Mouse (Mus musculus): Measurements from ENCODE around the gene Dnajc16. TPM values are rescaled to one million over a fixed set of nuclear protein-coding genes. Genes with fewer than 3 reads are reported as not detected.
"Not testable (repeated sequence)": the region's sequence is repeated elsewhere in the genome, so short reads cannot be mapped to it uniquely, and the experiment has no call there.

The Dnajc16 gene
- total and polyA plus RNA-seq, 2 experiments from 2014 or later = 6.1 to 17.5 TPM

DNA sequence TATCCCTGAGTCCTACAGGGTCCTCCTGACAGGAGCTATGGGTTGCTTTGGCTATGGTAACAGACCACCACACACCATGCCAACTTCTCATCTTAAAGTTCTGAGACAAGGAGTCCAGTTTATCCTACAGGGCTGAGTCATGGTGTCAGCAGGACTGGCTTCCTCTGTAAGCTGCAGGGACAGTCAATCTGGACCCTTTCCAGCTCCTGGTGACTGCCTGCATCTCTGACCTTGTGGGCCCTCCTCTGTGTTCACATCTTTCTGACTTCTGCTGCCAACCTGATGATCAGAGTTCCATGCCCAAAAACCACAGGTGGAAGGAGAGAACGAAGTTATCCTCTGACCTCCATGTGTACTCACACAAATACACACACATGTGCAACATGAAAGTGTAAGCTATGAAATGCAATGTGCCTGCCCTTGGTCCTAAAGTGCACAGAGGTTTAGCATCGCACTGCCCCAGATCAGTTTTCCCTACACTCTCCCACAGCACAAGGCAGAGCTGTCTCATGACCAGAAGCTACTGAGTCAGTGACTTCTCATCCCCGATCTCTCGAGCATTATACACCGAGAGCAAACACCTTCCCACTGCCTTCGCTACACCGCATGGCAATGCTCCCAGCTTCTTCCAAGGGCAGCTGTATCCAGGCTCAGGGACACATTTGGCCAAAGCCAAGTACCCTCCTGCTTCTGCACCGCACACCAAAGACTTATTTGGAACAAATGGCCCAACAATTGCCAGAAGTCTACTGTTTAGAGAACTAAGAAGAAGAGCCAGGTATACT is 9.3 kb downstream of the Dnajc16 start:
- no peak for TF ChIP-seq CTCF (IDR thresholded peaks at IDR 0.05; ENCODE audit: low read depth)
- Histone ChIP-seq H3K9ac (replicated peaks; ENCODE audit: low read length) (no peak overlapping the region), H3K36me3 (ENCODE audit: insufficient read depth, low read length) (peaks cover 50% of the 10 kb centered on the region), H3K9me3 (ENCODE audit: low read length) (no peaks in the 10 kb centered on the region), H3K27ac (no peak overlapping the region), H3K4me3 (ENCODE audit: low read length) (no peak overlapping the region), H3K4me2 (ENCODE audit: low read depth, low read length) (no peak overlapping the region), H3K4me1 (ENCODE audit: insufficient read depth, low read length) (no peaks in the 10 kb centered on the region), H3K27me3 (ENCODE audit: insufficient read depth, low read length) (no peaks in the 10 kb centered on the region)
- no peak for ATAC-seq
- 94% methylated on average over 8 of the region's 8 CpGs for WGBS
- no peak for DNase-seq (ENCODE audit: low spot score)

DNA sequence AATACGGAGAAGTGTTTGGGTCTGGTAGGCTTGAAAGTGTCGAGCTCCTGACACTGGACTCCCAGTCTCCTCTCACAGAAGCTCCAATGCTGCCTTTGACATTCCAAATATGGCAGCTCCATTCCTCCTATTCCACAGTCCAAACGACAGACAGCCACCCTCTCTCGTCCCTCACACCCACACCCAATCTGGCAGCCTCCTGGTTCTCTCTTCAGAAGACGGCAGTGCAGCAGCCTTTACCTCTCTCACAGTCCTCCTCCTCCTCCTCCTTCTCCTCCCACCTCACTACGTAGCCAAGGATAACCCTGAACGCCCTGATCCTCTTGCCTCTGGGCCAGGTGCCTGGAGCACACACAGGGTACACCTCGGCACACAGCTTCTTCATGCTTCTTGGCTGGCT is 10.9 kb downstream of the Dnajc16 start:
- no peaks in the 10 kb centered on the region for H3K9me3 ChIP-seq (ENCODE audit: low read length)
- H3K36me3 ChIP-seq (ENCODE audit: insufficient read depth, low read length) = peaks cover 56% of the 10 kb centered on the region
- H3K4me2 ChIP-seq (ENCODE audit: low read depth, low read length) = no peak overlapping the region
- ATAC-seq = no peak
- no peak for DNase-seq (ENCODE audit: low spot score)
- no peak overlapping the region for H3K9ac ChIP-seq (replicated peaks; ENCODE audit: low read length)
- TF ChIP-seq CTCF (IDR thresholded peaks at IDR 0.05; ENCODE audit: low read depth) = no peak
- H3K27ac ChIP-seq = no peak overlapping the region
- no peaks in the 10 kb centered on the region for H3K4me1 ChIP-seq (ENCODE audit: insufficient read depth, low read length)
- 90% methylated on average over 8 of the region's 8 CpGs for WGBS
- H3K27me3 ChIP-seq (ENCODE audit: insufficient read depth, low read length) = no peaks in the 10 kb centered on the region
- H3K4me3 ChIP-seq (ENCODE audit: low read length) = no peak overlapping the region

DNA sequence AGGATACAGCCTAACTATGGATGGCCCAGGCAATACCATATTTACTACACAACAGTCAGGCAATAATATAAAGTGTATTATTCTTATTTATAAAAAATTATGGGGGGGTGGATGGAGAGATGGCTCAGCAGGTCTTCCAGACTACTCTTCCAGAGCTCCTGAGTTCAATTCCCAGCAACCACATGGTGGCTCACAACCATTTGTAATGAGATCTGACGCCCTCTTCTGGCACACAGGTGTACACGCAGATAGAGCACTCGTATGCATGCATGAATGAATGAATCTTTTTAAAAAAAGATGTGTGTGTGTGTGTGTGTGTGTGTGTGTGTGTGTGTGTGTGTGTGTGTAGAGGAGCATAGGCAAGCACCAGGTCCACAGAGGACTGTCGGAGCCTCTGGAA is 17.7 kb downstream of the Dnajc16 start:
- not testable (repeated sequence) for H3K4me1 ChIP-seq (ENCODE audit: insufficient read depth, low read length); H3K9ac ChIP-seq (replicated peaks; ENCODE audit: low read length); H3K4me2 ChIP-seq (ENCODE audit: low read depth, low read length); H3K27me3 ChIP-seq (ENCODE audit: insufficient read depth, low read length); DNase-seq (ENCODE audit: low spot score); ATAC-seq; H3K9me3 ChIP-seq (ENCODE audit: low read length); H3K4me3 ChIP-seq (ENCODE audit: low read length); H3K27ac ChIP-seq
- 87% methylated on average over 4 of the region's 4 CpGs for WGBS
- H3K36me3 ChIP-seq (ENCODE audit: insufficient read depth, low read length) = peaks cover 74% of the 10 kb centered on the region

DNA sequence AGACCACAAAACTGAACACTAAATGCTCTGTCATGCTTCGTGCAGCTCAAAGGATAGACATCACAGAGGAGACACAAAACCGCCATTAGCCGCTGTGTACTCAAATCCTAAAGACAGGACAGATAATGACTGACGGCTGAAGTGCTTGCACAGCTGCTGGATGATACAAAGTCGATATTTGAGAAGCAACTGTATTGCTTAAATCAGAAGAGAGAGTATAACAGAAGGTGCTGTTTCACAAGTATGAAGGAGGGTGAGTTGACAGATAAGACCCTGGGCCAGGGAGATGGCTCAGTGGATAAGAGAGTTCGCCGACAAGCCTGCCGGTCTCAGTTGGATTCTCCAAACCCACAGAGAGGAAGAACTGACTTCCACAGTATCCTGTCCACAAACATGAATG is 18.9 kb downstream of the Dnajc16 start:
- 93% methylated on average over 8 of the region's 8 CpGs for WGBS
- no peak for ATAC-seq
- H3K4me3 ChIP-seq (ENCODE audit: low read length) = no peak overlapping the region

DNA sequence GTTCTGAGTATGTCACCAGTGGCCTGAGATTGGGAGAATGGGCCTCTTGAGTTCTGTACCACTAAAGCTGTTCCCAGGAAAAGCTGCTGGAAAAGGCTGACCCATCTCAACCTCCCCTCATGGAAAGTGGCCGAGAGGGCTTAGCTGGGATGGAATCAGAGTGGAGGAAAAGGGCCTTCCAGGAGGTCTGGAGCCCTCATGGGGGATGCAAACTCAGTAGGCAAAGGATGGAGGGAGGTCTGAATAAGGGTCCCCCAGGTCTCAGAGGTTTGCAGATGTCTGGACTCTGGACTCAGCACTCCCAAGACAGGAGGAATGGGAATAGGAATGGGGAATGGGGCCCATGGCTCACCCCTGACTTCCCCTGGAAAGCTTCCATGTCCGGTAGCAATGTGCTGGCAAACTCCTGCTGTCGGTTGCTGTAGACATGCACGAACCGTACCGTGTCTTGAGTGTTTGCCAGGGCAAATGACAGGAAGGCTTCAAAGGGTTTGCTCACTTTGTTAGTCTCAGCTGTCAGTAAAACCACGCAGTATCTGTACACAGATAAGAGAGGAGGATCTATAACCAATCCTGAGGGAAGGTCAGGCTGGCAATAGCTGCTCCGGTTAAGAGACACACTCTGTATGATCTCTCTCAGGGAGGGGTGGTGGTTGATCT is 21.1 kb downstream of the Dnajc16 start:
- Histone ChIP-seq H3K4me1 (ENCODE audit: insufficient read depth, low read length) (no peaks in the 10 kb centered on the region; the same call in 1 of the 2 replicates), H3K9me3 (ENCODE audit: low read length) (no peaks in the 10 kb centered on the region), H3K9ac (replicated peaks; ENCODE audit: low read length) (no peak overlapping the region), H3K36me3 (ENCODE audit: insufficient read depth, low read length) (peaks cover 56% of the 10 kb centered on the region), H3K27ac (no peak overlapping the region), H3K4me3 (ENCODE audit: low read length) (no peak overlapping the region), H3K4me2 (ENCODE audit: low read depth, low read length) (no peak overlapping the region), H3K27me3 (ENCODE audit: insufficient read depth, low read length) (no peaks in the 10 kb centered on the region)
- DNase-seq (ENCODE audit: low spot score) (no peak), ATAC-seq (no peak)
- TF ChIP-seq CTCF (IDR thresholded peaks at IDR 0.05; ENCODE audit: low read depth) = no peak
- 58% methylated on average over 8 of the region's 8 CpGs for WGBS

More for the DNA sequence above, 18.9 kb downstream of the Dnajc16 start:
- Histone ChIP-seq H3K36me3 (ENCODE audit: insufficient read depth, low read length) (peaks cover 72% of the 10 kb centered on the region), H3K9ac (replicated peaks; ENCODE audit: low read length) (no peak overlapping the region), H3K4me1 (ENCODE audit: insufficient read depth, low read length) (no peaks in the 10 kb centered on the region; the same call in 1 of the 2 replicates), H3K27me3 (ENCODE audit: insufficient read depth, low read length) (no peaks in the 10 kb centered on the region), H3K4me2 (ENCODE audit: low read depth, low read length) (no peak overlapping the region), H3K9me3 (ENCODE audit: low read length) (no peaks in the 10 kb centered on the region), H3K27ac (no peak overlapping the region)
- TF ChIP-seq CTCF (IDR thresholded peaks at IDR 0.05; ENCODE audit: low read depth) = no peak
- no peak for DNase-seq (ENCODE audit: low spot score)

DNA sequence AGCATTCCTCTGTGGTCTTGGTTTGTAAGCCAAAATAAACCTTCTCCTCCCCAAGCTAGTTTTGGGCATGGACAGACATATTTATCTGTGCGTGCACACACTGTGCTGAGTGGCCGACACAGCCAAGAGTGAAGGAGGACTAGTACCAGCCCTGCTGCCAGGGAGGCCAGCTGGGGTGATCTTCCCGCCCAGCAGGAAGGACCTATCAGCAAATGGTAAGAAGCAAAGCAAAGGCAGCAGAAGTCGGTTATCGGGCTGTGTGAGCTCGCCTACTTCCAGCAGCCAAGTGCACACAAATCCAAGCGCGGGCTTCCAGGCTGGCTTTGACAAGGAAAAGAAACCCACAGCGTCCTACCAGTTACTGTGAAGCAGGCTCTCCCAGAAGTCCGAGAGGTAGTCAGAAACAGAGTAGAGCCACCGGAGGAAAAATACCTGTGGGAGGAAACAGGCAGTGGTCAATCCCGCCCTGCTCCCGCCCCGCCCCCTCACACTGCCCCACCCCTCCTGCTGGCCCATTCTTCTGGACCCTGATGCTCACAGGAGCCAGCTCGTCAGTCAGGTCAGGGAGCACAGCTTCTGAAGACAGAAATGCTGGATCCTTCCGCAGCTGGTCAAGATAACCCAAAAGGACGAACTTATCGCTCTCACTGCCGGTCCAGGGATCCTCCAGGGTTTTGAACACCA is 23.2 kb downstream of the Dnajc16 start:
- no peak for TF ChIP-seq CTCF (IDR thresholded peaks at IDR 0.05; ENCODE audit: low read depth)
- Histone ChIP-seq H3K9me3 (ENCODE audit: low read length) (no peaks in the 10 kb centered on the region), H3K4me3 (ENCODE audit: low read length) (no peak overlapping the region), H3K27ac (peak overlapping the region; percentile 77), H3K4me2 (ENCODE audit: low read depth, low read length) (peak overlapping the region; percentile 29), H3K27me3 (ENCODE audit: insufficient read depth, low read length) (no peaks in the 10 kb centered on the region), H3K9ac (replicated peaks; ENCODE audit: low read length) (no peak overlapping the region), H3K4me1 (ENCODE audit: insufficient read depth, low read length) (no peaks in the 10 kb centered on the region; the same call in 1 of the 2 replicates), H3K36me3 (ENCODE audit: insufficient read depth, low read length) (peaks cover 60% of the 10 kb centered on the region)
- DNase-seq (ENCODE audit: low spot score) (peak; percentile 55), ATAC-seq (peak; percentile 77)
- 56% methylated on average over 19 of the region's 19 CpGs for WGBS
